Mouse (Mus musculus): ENCODE results near the gene Olfr95.
"Not testable (repeated sequence)": the region's sequence is repeated elsewhere in the genome, so short reads cannot be mapped to it uniquely, and the experiment has no call there.

Olfr95 gene

GRCm38 (mm10) chr17:37213018-37213417 lies at the start of gene Olfr95:
TSS of gene Olfr95 (minus strand) at chr17:37213118.
- no peak for DNase-seq (ENCODE audit: low read depth, low spot score)

DNA sequence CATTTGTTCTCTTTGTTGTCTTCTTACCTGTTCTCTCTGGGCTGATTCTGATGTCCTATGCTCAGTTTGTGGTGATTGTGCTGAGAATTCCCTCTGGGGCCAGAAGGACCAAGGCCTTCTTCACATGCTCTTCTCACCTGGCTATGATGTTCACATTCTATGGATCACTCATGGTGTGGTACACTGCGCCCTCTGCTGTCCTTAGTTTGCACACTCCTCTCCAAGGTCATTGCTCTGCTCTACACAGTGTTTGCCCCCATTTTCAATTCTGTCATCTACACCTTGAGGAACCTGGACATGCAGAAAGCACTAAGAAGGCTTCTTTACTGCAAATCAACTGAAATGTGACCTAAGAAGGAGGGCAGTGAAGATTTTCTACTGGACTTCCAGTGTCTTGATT lies 37.6 kb upstream of the Olfr95 start:
- DNase-seq (ENCODE audit: low read depth, low spot score) = no peak

DNA sequence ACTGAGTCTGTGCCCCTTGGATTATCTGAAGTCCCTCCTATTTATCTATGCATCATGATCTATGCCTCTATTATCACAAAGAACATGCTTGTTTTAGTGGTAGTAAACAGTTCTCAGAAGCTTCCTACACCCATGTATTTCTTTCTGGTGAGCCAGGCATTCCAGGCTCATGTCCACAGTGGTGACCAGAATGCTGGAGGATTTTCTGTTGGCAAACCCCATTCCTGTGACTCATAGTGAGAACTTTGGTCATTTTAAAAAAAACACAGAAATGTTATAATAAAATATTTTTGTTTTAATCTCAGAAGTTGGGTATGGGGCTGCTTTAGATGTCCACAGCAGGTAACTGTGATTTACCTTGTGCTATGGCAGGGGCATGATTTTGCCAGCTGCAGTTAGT lies 36.5 kb upstream of the Olfr95 start:
- no peak for DNase-seq (ENCODE audit: low read depth, low spot score)

DNA sequence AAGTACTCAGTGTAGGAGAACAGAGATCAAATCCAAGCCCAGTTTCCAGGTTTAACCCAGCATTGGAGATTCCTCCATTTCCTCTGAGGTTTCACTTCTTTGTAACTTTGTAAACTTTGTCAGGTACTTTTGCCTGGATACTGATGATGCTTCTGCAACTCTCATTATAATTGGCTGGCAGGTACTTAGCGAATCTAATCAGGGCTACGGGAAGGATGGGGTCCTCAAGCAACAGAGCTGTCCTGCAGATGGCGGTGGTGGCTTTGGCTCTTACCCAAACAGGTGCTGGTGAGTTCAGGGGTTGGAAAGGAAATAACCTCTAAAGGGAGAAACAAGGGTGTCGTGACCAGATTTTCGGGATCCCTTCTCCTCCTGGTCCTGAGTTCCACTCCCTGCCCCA lies 33.8 kb upstream of the Olfr95 start:
- DNase-seq (ENCODE audit: low read depth, low spot score) = no peak

DNA sequence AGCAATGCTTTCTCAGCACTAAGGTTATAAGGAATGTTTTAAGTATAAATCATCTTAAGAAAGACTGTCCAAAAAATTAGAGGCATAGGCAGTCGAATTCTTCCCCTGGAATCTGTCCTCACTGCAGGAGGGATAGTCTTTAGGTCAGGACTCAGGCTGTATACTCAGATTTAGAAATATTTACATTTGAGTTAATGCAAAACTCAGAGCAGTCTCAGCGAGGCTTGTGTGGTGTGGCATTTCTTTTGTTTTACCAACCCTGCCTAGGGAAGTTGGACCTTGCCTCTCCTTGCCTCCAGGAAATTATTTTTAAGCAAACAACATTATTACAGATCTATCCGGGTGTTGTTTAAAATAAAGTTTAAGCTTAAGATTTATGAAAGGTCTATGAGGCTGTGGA lies 29.3 kb upstream of the Olfr95 start:
- DNase-seq (ENCODE audit: low read depth, low spot score) = no peak

- DNase-seq (ENCODE audit: low read depth, low spot score) = not testable (repeated sequence)
Observed at GRCm38 (mm10) chr17:37237230-37237629, 24.3 kb upstream of the Olfr95 start, which contains the start of gene Olfr97. TSS of gene Olfr97 (minus strand) at chr17:37237330.

GRCm38 (mm10) chr17:37221879-37222278 lies 9.0 kb upstream of the Olfr95 start:
- no peak for DNase-seq (ENCODE audit: low read depth, low spot score)

- no peak for DNase-seq (ENCODE audit: low read depth, low spot score)
Observed at GRCm38 (mm10) chr17:37219846-37220245, 6.9 kb upstream of the Olfr95 start, which contains the start of gene Olfr96. TSS of gene Olfr96 (plus strand) at chr17:37220146.

DNA sequence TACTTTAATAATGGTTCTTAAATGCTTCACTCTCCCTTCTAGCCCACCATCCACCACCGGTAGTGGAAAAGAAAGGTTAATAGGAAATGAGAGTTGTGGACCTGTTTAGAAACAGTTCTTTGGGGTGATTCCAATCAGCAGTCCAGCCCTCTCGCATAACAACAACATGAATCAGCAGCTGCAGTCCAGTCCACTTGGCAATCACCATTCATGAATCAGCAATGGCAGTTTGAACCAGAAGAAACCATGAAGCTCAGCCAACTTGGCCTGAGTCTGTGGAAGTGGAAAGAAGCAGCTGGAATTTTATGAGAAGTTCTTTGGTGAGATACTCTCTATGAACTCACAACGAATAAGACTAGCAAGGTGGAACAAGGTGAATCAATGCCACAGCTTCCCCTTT lies 5.6 kb upstream of the Olfr95 start:
- no peak for DNase-seq (ENCODE audit: low read depth, low spot score)

DNA sequence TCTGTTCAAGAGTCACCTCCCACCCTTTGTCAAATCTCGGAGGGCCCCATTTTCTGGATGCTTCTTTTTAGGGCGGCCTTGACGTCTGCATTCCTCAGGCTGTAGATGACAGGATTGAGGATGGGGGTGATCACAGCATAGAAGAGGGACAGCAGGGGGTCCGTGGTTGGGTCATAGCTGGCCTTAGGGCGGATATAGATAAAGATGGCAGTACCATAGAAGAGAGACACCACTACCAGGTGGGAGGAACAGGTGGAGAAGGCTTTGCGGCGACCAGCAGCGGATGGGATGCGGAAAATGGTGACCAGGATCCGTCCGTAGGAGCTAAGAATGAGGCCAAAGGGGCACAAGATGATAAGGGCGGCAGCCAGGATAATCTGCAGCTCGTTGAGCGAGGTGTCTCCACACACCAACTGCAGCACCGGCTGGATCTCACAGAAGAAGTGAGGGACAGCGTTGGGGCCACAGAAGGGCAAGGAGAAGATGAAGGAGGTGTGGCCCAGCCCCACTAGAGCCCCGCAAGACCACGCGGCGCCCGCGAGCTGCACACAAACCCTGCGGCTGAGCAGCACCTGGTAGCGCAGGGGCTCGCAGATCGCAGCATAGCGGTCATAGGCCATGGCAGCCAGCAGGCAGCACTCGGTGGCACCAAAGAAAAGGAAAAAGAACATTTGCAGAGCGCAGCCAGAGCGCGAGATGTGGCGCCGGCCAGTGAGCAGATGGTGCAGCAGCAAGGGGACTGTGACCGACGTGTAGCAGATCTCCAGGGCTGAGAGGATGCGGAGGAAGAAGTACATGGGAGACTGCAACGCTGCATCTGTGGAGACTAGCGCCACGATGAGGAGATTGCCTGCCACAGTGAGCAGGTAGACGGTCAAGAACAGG lies 1.8 kb downstream of the Olfr95 start:
- DNase-seq (ENCODE audit: low read depth, low spot score) = no peak

- no peak for DNase-seq (ENCODE audit: low read depth, low spot score)
Observed at GRCm38 (mm10) chr17:37203917-37204236, 9.0 kb downstream of the Olfr95 start.

GRCm38 (mm10) chr17:37203206-37203916 lies 9.6 kb downstream of the Olfr95 start:
- peak; percentile 66 for DNase-seq (ENCODE audit: low read depth, low spot score)

- no peak for DNase-seq (ENCODE audit: low read depth, low spot score)
Observed at GRCm38 (mm10) chr17:37200894-37201293, 12.0 kb downstream of the Olfr95 start, which contains the start of gene Olfr94. TSS of gene Olfr94 (minus strand) at chr17:37200994.

DNA sequence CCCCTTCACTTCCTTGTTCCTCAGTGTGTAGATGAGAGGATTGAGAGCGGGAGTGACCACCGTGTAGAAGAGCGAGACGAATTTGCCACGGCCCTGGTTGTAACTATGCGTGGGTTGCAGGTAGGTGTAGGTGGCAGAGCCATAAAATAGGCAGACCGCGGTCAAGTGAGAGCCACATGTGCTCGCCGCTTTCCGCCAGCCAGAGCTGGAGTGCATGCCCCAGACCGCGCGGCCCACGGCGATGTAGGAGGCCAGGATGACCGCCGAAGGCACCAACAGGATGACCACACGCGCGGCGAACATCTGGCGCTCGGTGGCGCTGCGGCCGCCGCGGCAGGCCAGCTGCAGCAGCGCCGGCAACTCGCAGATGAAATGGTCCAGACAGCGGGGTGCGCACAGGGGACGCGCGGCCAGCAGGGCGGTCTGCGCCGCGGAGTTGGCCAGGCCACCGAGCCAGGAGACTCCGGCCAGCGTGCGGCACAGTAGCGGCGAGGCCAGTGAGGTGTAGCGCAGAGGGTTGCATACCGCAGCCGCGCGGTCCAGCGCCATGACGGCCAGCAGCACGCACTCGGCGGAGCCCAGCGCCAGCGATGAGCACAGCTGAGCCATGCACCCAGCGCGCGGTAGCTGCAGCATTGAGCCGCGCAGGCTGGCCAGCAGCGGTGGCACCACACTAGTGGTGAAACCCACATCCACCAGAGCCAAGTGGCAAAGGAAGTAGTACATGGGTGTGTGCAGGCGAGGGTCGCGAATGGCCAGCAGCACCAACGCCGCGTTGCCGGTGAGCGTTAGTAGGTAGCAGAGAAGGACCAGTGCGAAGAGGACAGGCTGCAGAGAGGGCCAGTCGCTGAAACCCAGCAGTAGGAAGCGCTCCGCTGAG lies 15.8 kb downstream of the Olfr95 start:
- no peak for DNase-seq (ENCODE audit: low read depth, low spot score)

DNA sequence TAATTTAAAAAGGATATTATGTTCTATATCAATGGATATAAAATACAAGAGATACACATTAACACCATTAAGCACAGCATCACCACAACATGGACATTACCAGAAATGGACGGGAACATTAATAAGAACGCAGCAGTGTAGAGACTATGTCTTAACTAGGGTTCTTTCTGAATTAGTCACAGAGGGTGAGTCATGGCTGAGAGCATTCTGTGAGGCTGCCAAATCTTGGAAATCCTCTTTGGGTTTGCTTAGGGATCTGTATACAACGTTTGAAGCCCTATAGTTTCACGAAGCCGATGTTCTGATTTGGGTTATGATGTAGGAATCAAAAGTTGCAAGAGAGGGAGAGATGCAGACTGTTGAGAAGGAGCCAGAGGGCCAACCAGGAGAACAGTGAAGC lies 18.1 kb downstream of the Olfr95 start:
- DNase-seq (ENCODE audit: low read depth, low spot score) = no peak

GRCm38 (mm10) chr17:37193656-37194055 lies 19.3 kb downstream of the Olfr95 start, which contains the start of gene Ubd:
TSS of gene Ubd (plus strand) at chr17:37193892.
- no peak for DNase-seq (ENCODE audit: low read depth, low spot score)

DNA sequence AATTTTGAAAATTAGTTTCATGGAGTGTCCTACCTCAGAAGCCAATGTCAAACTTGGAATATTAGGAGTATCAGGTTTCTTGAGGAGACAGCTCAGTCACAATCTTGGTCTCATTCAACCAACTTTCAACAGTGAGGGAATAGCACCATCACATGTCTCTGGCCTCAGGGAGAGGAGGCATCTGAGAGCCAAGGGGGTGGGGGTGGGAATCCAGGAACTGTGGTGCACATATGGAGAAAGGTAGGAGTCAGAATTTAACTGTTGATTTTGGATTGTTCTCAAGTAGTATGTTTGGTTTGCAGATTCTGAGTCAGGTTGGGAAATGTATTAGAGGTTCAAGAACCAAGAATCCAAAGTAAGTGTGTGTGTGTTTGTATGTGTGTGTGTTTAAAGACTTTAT lies 19.9 kb downstream of the Olfr95 start:
- DNase-seq (ENCODE audit: low read depth, low spot score) = no peak

GRCm38 (mm10) chr17:37190711-37191110 lies 22.2 kb downstream of the Olfr95 start:
- DNase-seq (ENCODE audit: low read depth, low spot score) = peak; percentile 37

GRCm38 (mm10) chr17:37185474-37185873 lies 27.4 kb downstream of the Olfr95 start:
- no peak for DNase-seq (ENCODE audit: low read depth, low spot score)

DNA sequence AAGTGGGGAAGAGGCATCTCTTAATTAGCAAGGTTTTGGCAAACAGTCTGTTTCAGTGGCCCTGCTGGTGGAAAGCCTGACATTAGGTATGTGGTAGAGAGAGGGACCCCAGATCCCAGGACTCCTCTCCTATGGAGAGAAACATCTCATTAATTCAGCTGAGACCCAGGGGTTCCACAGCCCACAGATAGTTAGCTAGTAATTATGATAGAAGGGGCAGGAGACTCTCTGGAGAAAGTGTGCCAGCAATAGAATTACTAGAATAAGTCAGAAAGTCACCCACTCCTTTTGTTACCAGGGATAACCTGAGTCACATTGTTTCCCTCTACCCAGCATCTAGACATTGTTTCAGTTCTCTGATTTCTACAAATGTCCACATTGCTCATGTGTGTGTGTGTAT lies 51.5 kb downstream of the Olfr95 start, which contains the start of gene Olfr93:
Gene Olfr93 (minus strand): TSS at position 101 of the 400 bp plus-strand sequence.
- no peak for DNase-seq (ENCODE audit: low read depth, low spot score)

All from retina, postnatal 7 days (tissue).